Comparison of ENCODE assay signal across 14 mouse cellular contexts in the genomic region with DNA sequence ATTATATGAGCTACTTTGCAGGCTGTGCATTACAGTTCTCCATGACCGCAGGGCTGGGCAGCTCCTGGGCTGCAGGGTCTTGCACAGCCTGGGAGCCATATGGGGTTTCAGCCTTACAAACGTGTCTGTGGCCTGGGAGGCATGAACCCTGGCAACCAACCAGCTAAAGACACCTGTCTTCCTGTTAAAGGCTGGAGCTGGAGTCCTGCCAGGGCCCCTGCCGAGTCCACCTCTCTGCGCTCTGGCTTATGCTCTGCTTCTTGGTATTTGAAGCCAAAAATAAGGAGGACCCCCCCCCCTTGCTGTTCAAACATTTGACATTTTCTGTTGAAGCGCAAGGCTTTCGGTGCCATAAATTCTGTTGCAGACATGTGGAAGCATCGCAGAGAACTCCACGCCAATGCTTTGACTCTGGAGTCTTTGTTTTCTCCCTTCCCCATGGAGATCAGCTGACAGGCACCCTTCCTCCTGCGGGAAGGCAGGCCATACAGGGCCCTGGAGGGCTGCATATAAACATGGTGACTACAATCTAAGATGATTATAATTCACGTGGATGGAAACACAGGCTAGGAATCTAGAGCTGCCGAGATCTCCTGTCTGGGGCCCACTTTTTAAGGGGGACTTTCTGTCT. TPM values are rescaled to one million over a fixed set of nuclear protein-coding genes. Genes with fewer than 3 reads are reported as not detected.
A peak's percentile ranks its signal among the peaks of the same experiment; 100 is the strongest.
DNase-seq lines count a peak whose midpoint lies in the region; TF ChIP-seq lines count a peak whose summit lies in the region.
"Had no signal": no experiment of that assay in that cellular context is flagged by ENCODE, and none has a peak within 500 bp of the region (broad histone marks: within the 10 kb centered on the region; RNA-seq: fewer than 3 reads in every experiment).

No protein-coding gene starts in this region.

- TF ChIP-seq CTCF in kidney, adult 2 months (conservative IDR thresholded peaks at IDR 0.05; ENCODE audit: insufficient read depth, insufficient read length, low read depth, low read length), result no peak

- no peaks in the 10 kb centered on the region for H3K4me1 ChIP-seq in kidney, adult 2 months (ENCODE audit: control insufficient read depth, insufficient read depth, low read length)

- no peak overlapping the region for H3K27ac ChIP-seq in kidney, adult 2 months (ENCODE audit: insufficient read depth, low read depth, low read length)
- H3K27ac ChIP-seq: heart, adult 2 months had no signal

- 46% methylated on average over 11 of the region's 11 CpGs for WGBS in kidney, adult 2 months

- intact Hi-C loops in left cerebral cortex, postnatal 4 days (cut with DNase I), result no loop called here

- no peak for TF ChIP-seq POLR2A in kidney, adult 2 months (IDR thresholded peaks at IDR 0.05; ENCODE audit: low read depth, low read length)

- H3K4me3 ChIP-seq in kidney, adult 2 months (ENCODE audit: insufficient read depth, low read depth, low read length), result no peak overlapping the region
- H3K4me3 ChIP-seq: heart, adult 2 months had no signal

- H3K27me3 ChIP-seq in kidney, adult 2 months (replicated peaks; ENCODE audit: control insufficient read depth, insufficient read depth, low read length), result no peaks in the 10 kb centered on the region

- DNase-seq in adrenal gland, postnatal 14 days, result peak; percentile 11
- no peak for DNase-seq in adrenal gland, postnatal 10 days
- peak; percentile 96 for DNase-seq in left cerebral cortex, postnatal 4 days
- DNase-seq in left cerebral cortex, adult 8-10 months (ENCODE audit: low spot score in 2 of 2), result no peak
- DNase-seq in MN1 (ENCODE audit: low spot score), result peak; percentile 36
- DNase-seq in cerebellum, postnatal 10 days, result peak; percentile 99
- DNase-seq in spleen, adult 12 weeks (ENCODE audit: low spot score), result no peak
- no peak for DNase-seq in kidney, adult 2 months
- DNase-seq: adrenal gland, adult 2 months; heart, adult 2 months; heart, postnatal 10 days; kidney, adult 9 months; lung, adult 18-20 months had no signal

- no peaks in the 10 kb centered on the region for H3K36me3 ChIP-seq in kidney, adult 2 months (ENCODE audit: control insufficient read depth, insufficient read depth, low read length)

RNA-seq across cellular contexts. Expression of gene Sez6l, which starts 23.4 kb away (rescaled TPM):
- 4.3 and 4.4 TPM in 2 replicates for total RNA-seq in adrenal gland, postnatal 14 days (2021)
- 1 to 10 TPM; 3.8 to 4.5 TPM for total RNA-seq in adrenal gland, postnatal 10 days (2021)
- 100 to 1,000 TPM; 130 to 156 TPM for total RNA-seq in left cerebral cortex, postnatal 4 days (2021)
- 100 to 1,000 TPM; 133 to 138 (median 136) TPM for total RNA-seq in left cerebral cortex, adult 8-10 months (2022)
- 0.17 and 0.20 TPM in 2 replicates for polyA plus RNA-seq in kidney, adult 2 months (2012; rRNA removed)
- total RNA-seq: common myeloid progenitor, adult 5-6 weeks had no signal

Comparison
In these comparisons a context has a peak if more than half of its experiments do, and no peak if none do; other contexts are left out.
1. DNase-seq: peak in adrenal gland, postnatal 14 days (single experiment), left cerebral cortex, postnatal 4 days (single experiment), MN1 (single experiment) and cerebellum, postnatal 10 days (2 of 2); none in adrenal gland, postnatal 10 days (single experiment), left cerebral cortex, adult 8-10 months (0 of 2), spleen, adult 12 weeks (single experiment) and kidney, adult 2 months (single experiment).
2. RNA of gene Sez6l, which starts 23.4 kb away (total RNA-seq): 130 to 156 TPM in left cerebral cortex, postnatal 4 days and 133 to 138 TPM in left cerebral cortex, adult 8-10 months; 3.8 to 4.5 TPM in adrenal gland, postnatal 10 days and 4.3 to 4.4 TPM in adrenal gland, postnatal 14 days; every median in the first group is over 10 times any median in the second.